Mouse (Mus musculus): ENCODE data around the gene Metrnl.

The Metrnl gene

DNA sequence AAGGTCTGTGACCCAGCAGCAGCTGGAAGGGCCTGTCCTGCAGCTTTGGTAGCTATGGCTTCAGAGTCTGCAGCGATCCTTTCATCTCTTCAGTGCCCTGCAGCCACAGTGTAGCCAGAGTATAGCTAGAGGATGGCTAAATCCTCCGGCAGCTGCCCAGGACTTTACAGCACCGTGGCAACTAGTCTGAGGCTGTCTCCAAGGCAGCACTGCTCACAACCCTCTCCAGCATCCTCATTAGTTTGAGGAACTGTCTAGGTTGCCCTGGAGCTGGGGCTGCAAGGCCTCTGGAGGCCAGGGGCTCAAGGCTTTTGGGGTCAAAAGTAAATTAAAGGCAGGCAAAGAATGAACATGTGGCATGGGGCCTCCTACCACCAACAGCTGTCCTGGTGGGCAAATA is 37.3 kb downstream of the Metrnl start:
- DNase-seq (ENCODE audit: low read depth): no peak

DNA sequence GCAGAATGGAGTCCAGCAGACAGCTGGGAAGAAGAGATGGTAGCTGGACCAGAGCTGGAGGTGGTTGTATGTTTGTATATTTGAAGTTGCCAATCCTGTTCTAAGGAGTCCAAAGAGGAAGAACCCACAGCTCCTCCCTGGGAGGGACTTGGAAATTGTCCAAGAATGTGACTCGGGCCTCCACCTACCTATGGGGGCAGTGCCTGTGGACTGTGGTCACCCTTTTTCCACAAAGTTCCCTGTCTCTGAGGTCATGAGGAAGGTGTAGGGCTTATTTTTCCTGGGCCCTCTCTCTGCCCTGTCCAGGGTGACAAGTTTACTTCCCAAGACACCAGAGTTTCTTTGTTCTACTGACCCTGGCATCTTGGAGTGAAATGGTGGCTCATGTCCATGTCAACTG is 39.6 kb downstream of the Metrnl start:
- DNase-seq (ENCODE audit: low read depth): peak; percentile 65

DNA sequence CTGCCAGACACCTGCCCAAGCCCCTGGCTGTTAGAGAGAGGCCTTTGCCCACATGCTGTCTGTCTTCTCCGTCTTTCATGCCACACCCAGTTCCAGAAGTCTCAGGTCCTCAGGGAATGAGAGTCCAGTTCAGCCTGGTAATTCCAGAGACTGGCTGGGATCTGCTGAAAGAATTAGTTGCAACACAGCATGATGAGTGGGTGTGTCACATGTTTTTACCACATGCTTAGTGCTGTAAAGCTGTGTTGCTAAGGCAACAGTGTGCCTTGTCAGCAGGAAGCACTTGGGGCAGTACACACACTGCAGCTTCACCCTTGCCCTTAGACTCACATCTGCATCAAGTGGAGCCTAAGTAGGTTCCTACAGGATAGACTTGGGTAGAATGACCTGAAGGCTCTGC is 40.1 kb downstream of the Metrnl start:
- DNase-seq (ENCODE audit: low read depth): peak; percentile 76

DNA sequence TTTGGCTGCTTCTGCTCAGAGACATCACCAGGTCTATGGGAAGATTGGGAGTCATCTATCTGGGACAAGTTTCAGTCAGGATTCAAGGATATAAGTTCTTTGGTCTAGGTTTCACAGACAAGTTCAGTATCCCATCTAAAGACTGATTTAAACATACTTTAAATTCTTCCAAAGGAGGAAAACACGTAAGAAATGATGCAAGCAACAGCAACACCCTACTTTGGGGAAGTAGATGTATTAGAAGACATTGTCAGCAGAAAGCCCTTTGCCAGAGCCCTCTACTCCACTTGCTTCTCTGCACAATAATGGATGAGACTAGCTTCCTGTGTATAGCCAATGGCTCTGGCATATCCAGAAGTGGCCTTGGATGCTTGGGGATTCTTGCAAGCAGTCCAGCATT is 41.8 kb downstream of the Metrnl start:
- DNase-seq (ENCODE audit: low read depth): peak; percentile 17

DNA sequence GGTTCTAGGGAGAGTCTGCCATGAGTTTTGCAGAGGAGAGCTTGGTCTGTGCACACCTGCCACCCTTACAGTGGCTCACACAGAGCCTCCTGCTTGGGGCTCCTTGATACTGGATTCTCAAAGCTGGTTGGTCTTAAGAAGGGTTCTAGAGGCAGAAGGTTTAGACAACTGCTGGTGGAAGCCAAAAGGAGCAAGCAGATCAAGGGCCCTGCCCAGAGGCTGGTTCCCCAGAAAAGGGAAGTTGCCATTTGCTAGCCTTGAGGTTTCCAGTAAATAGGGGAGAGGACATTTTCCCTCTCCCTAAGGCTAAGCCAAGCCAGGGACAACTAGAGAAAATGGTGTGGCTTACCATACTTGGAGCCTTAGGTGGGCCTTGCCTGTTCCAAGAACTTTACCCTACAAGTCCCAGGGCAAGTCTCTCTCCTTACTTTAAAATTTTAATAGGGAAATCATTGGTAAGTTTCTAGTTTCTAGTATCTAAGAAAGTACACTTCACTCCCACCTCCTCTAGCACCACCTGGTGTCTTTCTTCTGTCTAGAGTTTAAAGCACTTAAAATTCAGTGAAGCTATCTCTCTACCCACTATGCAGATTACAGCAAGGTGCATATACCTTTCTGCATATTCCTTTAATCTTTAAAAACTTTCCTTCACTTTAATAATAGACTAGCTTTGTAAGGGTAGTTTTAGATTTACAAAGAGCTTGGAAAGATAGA is 42.7 kb downstream of the Metrnl start:
- DNase-seq (ENCODE audit: low read depth): peak; percentile 72

DNA sequence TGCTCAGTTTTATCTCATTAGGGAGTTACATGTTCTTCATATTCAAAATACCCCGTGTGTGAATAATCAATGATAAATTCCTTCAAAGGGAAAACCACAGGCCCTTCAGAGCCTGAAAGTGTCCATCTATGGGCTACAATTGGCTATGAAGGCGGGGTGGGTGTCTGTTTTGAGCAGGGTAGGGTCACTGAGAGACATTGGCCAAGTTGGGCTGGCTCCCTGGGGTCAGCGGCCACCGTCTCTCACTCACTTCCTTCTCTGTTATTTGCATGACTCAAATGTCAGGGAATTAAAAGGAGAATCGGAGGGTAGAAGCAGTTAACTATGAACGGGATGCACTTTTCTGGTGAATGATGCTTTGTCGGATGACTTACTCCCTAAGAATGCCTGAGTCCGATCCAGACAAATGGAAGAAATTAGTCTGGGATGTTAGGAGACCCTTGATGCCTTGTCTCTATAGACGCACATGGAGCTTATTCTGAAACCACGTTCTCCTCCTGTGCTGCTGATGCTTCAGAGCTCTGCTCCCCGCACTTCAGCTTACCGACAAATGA is 45.7 kb downstream of the Metrnl start:
- no peak for DNase-seq (ENCODE audit: low read depth)

DNA sequence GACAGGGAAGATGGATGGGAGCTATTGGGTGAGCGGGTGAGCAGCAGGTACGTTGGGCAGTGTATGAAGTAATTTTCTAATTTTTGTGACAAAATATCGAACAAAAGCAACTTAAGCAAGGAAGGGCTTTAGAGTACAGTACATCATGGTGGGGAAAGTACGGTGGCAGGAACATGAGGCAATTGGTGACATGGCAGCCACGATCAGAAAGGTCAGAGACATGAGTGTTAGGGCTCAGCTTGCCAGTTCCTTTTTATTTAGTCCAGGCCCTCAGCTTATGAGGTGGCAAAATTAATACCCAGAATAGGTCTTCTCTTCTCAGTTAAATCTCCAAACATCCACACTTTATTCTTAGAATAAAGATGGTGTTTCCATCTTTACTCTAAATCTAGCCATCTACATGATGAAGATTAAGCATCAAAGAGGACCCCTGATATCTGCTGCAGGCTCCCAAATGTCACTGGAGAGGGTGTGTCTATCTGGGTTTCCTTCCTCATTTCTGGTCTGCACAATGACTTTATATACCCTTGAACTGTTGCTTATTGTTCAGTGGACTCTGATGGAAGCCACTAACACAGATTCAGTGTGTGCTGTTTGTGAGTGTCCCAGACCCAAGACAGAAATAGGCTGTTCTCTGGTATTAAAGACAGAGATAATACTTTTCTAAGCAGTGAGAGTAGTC is 46.8 kb downstream of the Metrnl start:
- peak; percentile 43 for DNase-seq (ENCODE audit: low read depth)

Data from 416B (cell line).